Mouse (Mus musculus): ENCODE measurements around the gene Mapkapk5. TPM values are rescaled to one million over a fixed set of nuclear protein-coding genes. Genes with fewer than 3 reads are reported as not detected.
A peak's percentile ranks its signal among the peaks of the same experiment; 100 is the strongest.

Mapkapk5 gene
- polyA plus RNA-seq, 1 experiment from 2014 or later = 48.0 TPM

- Histone ChIP-seq H3K27me3 (replicated peaks; ENCODE audit: control insufficient read depth, insufficient read depth, low read length) (no peaks in the 10 kb centered on the region), H3K9me3 (ENCODE audit: control insufficient read depth, low read length) (no peaks in the 10 kb centered on the region), H3K4me3 (ENCODE audit: low read length) (no peak overlapping the region), H3K36me3 (ENCODE audit: control insufficient read depth, insufficient read depth, low read length) (no peaks in the 10 kb centered on the region), H3K9ac (ENCODE audit: low read depth, low read length) (no peak overlapping the region), H3K4me2 (ENCODE audit: low read depth, low read length) (no peak overlapping the region), H3K27ac (ENCODE audit: low read length) (peak overlapping the region; percentile 76), H3K4me1 (ENCODE audit: control insufficient read depth, insufficient read depth, low read length) (peaks cover 16% of the 10 kb centered on the region)
- ATAC-seq = no peak
- 94% methylated on average over 5 of the region's 5 CpGs for WGBS
These were observed 40.0 kb upstream of the Mapkapk5 start for GRCm38 (mm10) chr5:121585699-121586098.

GRCm38 (mm10) chr5:121585005-121585404 is 39.3 kb upstream of the Mapkapk5 start:
- Histone ChIP-seq H3K9me3 (ENCODE audit: control insufficient read depth, low read length) (no peaks in the 10 kb centered on the region), H3K27me3 (replicated peaks; ENCODE audit: control insufficient read depth, insufficient read depth, low read length) (no peaks in the 10 kb centered on the region), H3K9ac (ENCODE audit: low read depth, low read length) (no peak overlapping the region), H3K4me2 (ENCODE audit: low read depth, low read length) (no peak overlapping the region), H3K4me3 (ENCODE audit: low read length) (no peak overlapping the region), H3K36me3 (ENCODE audit: control insufficient read depth, insufficient read depth, low read length) (no peaks in the 10 kb centered on the region), H3K4me1 (ENCODE audit: control insufficient read depth, insufficient read depth, low read length) (peaks cover 16% of the 10 kb centered on the region), H3K27ac (ENCODE audit: low read length) (no peak overlapping the region)
- 93% methylated on average over 10 of the region's 10 CpGs for WGBS
- ATAC-seq = no peak

DNA sequence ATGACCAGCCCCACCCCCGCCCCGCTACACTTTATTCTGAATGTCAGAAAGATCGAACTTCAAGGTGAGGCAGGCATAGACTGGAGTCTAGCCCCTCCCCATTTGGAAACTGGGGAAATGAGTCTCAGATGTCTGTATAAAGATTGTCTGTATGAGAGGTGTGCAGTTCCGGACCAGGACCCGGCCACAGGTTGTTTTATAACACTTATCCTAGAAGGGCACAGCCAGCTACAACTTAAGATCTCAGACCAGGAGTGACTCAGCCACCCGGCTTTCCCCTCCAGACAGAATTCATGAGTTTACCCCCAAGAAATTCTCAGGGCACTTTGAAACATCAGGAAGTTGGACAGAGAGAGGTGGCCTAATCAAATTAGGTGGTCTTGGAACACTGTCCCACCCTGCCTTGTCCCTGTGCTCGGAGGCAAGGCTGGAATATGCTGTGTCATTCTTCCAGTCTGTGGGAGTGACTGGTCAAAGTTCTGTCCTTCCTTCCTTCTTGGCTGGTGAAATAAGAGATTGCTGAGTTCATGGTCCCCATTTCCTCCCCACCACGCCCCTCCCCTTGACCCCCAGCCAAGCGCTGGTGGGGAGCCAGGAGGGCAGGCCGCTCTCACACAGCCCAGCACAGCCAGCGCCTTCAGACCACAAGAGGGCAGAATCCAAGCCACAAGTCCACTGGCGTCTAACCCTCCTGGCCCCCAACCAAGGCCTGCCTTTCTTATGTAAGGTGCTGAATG is 38.2 kb upstream of the Mapkapk5 start:
- Histone ChIP-seq H3K27ac (ENCODE audit: low read length) (peak overlapping the region; percentile 77), H3K9ac (ENCODE audit: low read depth, low read length) (no peak overlapping the region), H3K4me3 (ENCODE audit: low read length) (no peak overlapping the region), H3K4me2 (ENCODE audit: low read depth, low read length) (peak overlapping the region; percentile 30; the same call in 1 of the 2 replicates), H3K9me3 (ENCODE audit: control insufficient read depth, low read length) (no peaks in the 10 kb centered on the region), H3K4me1 (ENCODE audit: control insufficient read depth, insufficient read depth, low read length) (peaks cover 16% of the 10 kb centered on the region), H3K27me3 (replicated peaks; ENCODE audit: control insufficient read depth, insufficient read depth, low read length) (no peaks in the 10 kb centered on the region), H3K36me3 (ENCODE audit: control insufficient read depth, insufficient read depth, low read length) (peaks cover 3% of the 10 kb centered on the region; the same call in 1 of the 2 replicates)
- peak; percentile 95 for ATAC-seq
- WGBS = 42% methylated on average over 12 of the region's 12 CpGs

- no peak overlapping the region for H3K4me2 ChIP-seq (ENCODE audit: low read depth, low read length)
- ATAC-seq = no peak
- H3K27me3 ChIP-seq (replicated peaks; ENCODE audit: control insufficient read depth, insufficient read depth, low read length) = no peaks in the 10 kb centered on the region
- no peaks in the 10 kb centered on the region for H3K9me3 ChIP-seq (ENCODE audit: control insufficient read depth, low read length)
- H3K9ac ChIP-seq (ENCODE audit: low read depth, low read length) = no peak overlapping the region
- H3K4me3 ChIP-seq (ENCODE audit: low read length) = no peak overlapping the region
- H3K36me3 ChIP-seq (ENCODE audit: control insufficient read depth, insufficient read depth, low read length) = peaks cover 5% of the 10 kb centered on the region; the same call in 1 of the 2 replicates
- 90% methylated on average over 8 of the region's 8 CpGs for WGBS
- H3K27ac ChIP-seq (ENCODE audit: low read length) = no peak overlapping the region
- peaks cover 16% of the 10 kb centered on the region for H3K4me1 ChIP-seq (ENCODE audit: control insufficient read depth, insufficient read depth, low read length)
These were observed 36.2 kb upstream of the Mapkapk5 start for GRCm38 (mm10) chr5:121581945-121582344.

GRCm38 (mm10) chr5:121576927-121577488 is 31.3 kb upstream of the Mapkapk5 start:
- no peak overlapping the region for H3K4me3 ChIP-seq (ENCODE audit: low read length)
- no peak overlapping the region for H3K4me2 ChIP-seq (ENCODE audit: low read depth, low read length)
- H3K27ac ChIP-seq (ENCODE audit: low read length) = no peak overlapping the region
- no peak for ATAC-seq
- H3K4me1 ChIP-seq (ENCODE audit: control insufficient read depth, insufficient read depth, low read length) = no peaks in the 10 kb centered on the region
- H3K9ac ChIP-seq (ENCODE audit: low read depth, low read length) = no peak overlapping the region
- H3K9me3 ChIP-seq (ENCODE audit: control insufficient read depth, low read length) = no peaks in the 10 kb centered on the region
- 89% methylated on average over 11 of the region's 11 CpGs for whole genome bisulfite sequencing
- no peaks in the 10 kb centered on the region for H3K27me3 ChIP-seq (replicated peaks; ENCODE audit: control insufficient read depth, insufficient read depth, low read length)
- H3K36me3 ChIP-seq (ENCODE audit: control insufficient read depth, insufficient read depth, low read length) = peaks cover 9% of the 10 kb centered on the region

GRCm38 (mm10) chr5:121575867-121576266 is 30.2 kb upstream of the Mapkapk5 start:
- H3K36me3 ChIP-seq (ENCODE audit: control insufficient read depth, insufficient read depth, low read length) = peaks cover 9% of the 10 kb centered on the region
- ATAC-seq = no peak
- H3K9me3 ChIP-seq (ENCODE audit: control insufficient read depth, low read length) = no peaks in the 10 kb centered on the region
- H3K4me1 ChIP-seq (ENCODE audit: control insufficient read depth, insufficient read depth, low read length) = no peaks in the 10 kb centered on the region
- H3K27ac ChIP-seq (ENCODE audit: low read length) = no peak overlapping the region
- 92% methylated on average over 11 of the region's 11 CpGs for WGBS
- no peak overlapping the region for H3K4me2 ChIP-seq (ENCODE audit: low read depth, low read length)
- H3K4me3 ChIP-seq (ENCODE audit: low read length) = no peak overlapping the region
- no peak overlapping the region for H3K9ac ChIP-seq (ENCODE audit: low read depth, low read length)
- no peaks in the 10 kb centered on the region for H3K27me3 ChIP-seq (replicated peaks; ENCODE audit: control insufficient read depth, insufficient read depth, low read length)

GRCm38 (mm10) chr5:121574145-121574544 is 28.4 kb upstream of the Mapkapk5 start:
- no peak overlapping the region for H3K27ac ChIP-seq (ENCODE audit: low read length)
- no peaks in the 10 kb centered on the region for H3K9me3 ChIP-seq (ENCODE audit: control insufficient read depth, low read length)
- no peak overlapping the region for H3K4me3 ChIP-seq (ENCODE audit: low read length)
- 83% methylated on average over 13 of the region's 13 CpGs for WGBS
- H3K4me1 ChIP-seq (ENCODE audit: control insufficient read depth, insufficient read depth, low read length) = no peaks in the 10 kb centered on the region
- H3K36me3 ChIP-seq (ENCODE audit: control insufficient read depth, insufficient read depth, low read length) = peaks cover 10% of the 10 kb centered on the region; the same call in 1 of the 2 replicates
- H3K9ac ChIP-seq (ENCODE audit: low read depth, low read length) = no peak overlapping the region
- no peak overlapping the region for H3K4me2 ChIP-seq (ENCODE audit: low read depth, low read length)
- H3K27me3 ChIP-seq (replicated peaks; ENCODE audit: control insufficient read depth, insufficient read depth, low read length) = no peaks in the 10 kb centered on the region
- ATAC-seq = no peak

DNA sequence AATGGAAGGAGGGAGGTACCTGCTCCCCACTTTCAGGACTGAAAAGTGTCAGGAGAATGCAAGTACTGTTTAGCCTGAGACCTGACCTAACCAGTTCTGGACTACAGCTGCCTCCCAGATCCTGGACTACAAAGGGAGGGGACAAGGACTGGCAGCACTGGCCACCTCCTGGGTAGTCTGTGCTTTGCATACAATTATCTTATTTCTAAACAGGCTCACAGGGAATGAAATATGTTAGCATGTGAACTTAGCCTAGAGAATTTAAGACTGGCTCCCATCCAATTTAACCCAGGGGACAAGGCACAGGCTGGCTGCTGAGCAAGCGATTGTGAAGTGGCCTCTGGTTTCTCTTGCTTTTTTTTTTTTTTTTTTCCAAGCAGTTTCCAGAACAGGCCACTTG is 25.1 kb upstream of the Mapkapk5 start:
- H3K4me3 ChIP-seq (ENCODE audit: low read length) = no peak overlapping the region
- no peaks in the 10 kb centered on the region for H3K9me3 ChIP-seq (ENCODE audit: control insufficient read depth, low read length)
- H3K4me2 ChIP-seq (ENCODE audit: low read depth, low read length) = no peak overlapping the region
- WGBS = 52% methylated on average over 1 of the region's 1 CpGs
- H3K27me3 ChIP-seq (replicated peaks; ENCODE audit: control insufficient read depth, insufficient read depth, low read length) = no peaks in the 10 kb centered on the region
- 0 out of 2 replicates have a peak, but pooled peaks cover 8% of the 10 kb centered on the region for H3K4me1 ChIP-seq (ENCODE audit: control insufficient read depth, insufficient read depth, low read length)
- no peak overlapping the region for H3K9ac ChIP-seq (ENCODE audit: low read depth, low read length)
- no peak overlapping the region for H3K27ac ChIP-seq (ENCODE audit: low read length)
- no peak for ATAC-seq
- peaks cover 7% of the 10 kb centered on the region; the same call in 1 of the 2 replicates for H3K36me3 ChIP-seq (ENCODE audit: control insufficient read depth, insufficient read depth, low read length)

DNA sequence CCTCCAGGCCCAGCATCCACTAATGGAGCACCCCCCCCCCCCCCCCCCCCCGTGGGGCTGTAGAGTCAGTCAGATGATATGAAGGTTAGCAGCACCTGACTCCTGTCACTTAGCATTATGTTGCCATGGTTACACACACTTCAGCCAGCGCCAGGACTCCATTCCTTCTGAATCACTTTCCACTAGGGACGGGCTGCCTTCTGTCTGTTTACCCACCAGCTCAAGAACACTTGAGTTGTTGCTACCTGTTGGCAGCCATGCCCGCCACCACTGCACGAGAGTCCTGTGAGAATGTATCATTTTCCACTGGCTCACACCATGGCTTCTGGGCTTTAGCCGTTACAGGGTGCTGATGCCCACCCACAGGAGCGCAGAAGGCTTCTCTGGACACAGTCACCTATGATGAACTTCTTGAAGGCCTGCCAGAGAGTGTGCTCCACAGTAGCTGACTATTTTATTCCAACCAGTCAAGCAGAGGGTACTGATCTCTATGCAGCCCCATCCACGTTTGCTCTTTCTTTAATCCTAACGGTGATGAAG is 24.2 kb upstream of the Mapkapk5 start:
- WGBS = 77% methylated on average over 9 of the region's 9 CpGs
- Histone ChIP-seq H3K4me3 (ENCODE audit: low read length) (no peak overlapping the region), H3K4me2 (ENCODE audit: low read depth, low read length) (no peak overlapping the region), H3K9ac (ENCODE audit: low read depth, low read length) (no peak overlapping the region), H3K4me1 (ENCODE audit: control insufficient read depth, insufficient read depth, low read length) (peaks cover 11% of the 10 kb centered on the region; the same call in 1 of the 2 replicates), H3K9me3 (ENCODE audit: control insufficient read depth, low read length) (no peaks in the 10 kb centered on the region), H3K27ac (ENCODE audit: low read length) (no peak overlapping the region), H3K27me3 (replicated peaks; ENCODE audit: control insufficient read depth, insufficient read depth, low read length) (no peaks in the 10 kb centered on the region), H3K36me3 (ENCODE audit: control insufficient read depth, insufficient read depth, low read length) (0 out of 2 replicates have a peak, but pooled peaks cover 4% of the 10 kb centered on the region)
- ATAC-seq = no peak
